Mouse (Mus musculus) bone marrow, adult 2 months (tissue): Measurements from ENCODE around the gene Prkd1. TPM values are rescaled to one million over a fixed set of nuclear protein-coding genes. Genes with fewer than 3 reads are reported as not detected.
"Not testable (repeated sequence)": the region's sequence is repeated elsewhere in the genome, so short reads cannot be mapped to it uniquely, and the experiment has no call there.

ENCODE experiments used
- H3K27ac ChIP-seq: fragments of 200-500 bp; 2 replicates; pipeline ENCODE4 v1.5.1; 2012; ENCODE audit warnings: low read depth, mild to moderate bottlenecking, control low read depth, inconsistent platforms, low read length; ENCODE audit not compliant: control insufficient read depth, poor library complexity, insufficient read depth
- H3K4me1 ChIP-seq: fragments of 200-500 bp; 2 replicates; pipeline ENCODE4 v1.6.1; 2011; ENCODE audit warnings: low read length; ENCODE audit not compliant: control insufficient read depth, insufficient read depth
- H3K4me3 ChIP-seq: fragments of 200-500 bp; replicated peaks from 2 replicates; pipeline ENCODE3; 2011; ENCODE audit warnings: mild to moderate bottlenecking, low read depth, low read length, control low read depth; ENCODE audit not compliant: control insufficient read depth
- CTCF ChIP-seq: fragments of 200-500 bp; IDR thresholded peaks from 2 replicates; pipeline ENCODE4 v1.5.1; 2011; ENCODE audit warnings: low read length, control low read depth; ENCODE audit not compliant: control insufficient read depth, insufficient read depth
- POLR2A ChIP-seq: fragments of 200-500 bp; IDR thresholded peaks from 2 replicates; pipeline ENCODE4 v1.6.1; 2011; ENCODE audit warnings: low read depth, mild to moderate bottlenecking, control low read depth, low read length, borderline replicate concordance; ENCODE audit not compliant: control insufficient read depth
- WGBS: fragments of 180-500 bp; shearing (Covaris S2); methylation state at CpG from one replicate; pipeline ENCODE4 v1.1.7; 2018; 5-methylcytosine and 5-hydroxymethylcytosine counted together
- polyA plus RNA-seq: library from polyadenylated mRNA; stranded (reverse); fragments of >200 nt; gene quantifications from 2 replicates; pipeline ENCODE4 v1.2.4, GENCODE M21; 2011; ENCODE audit warnings: low replicate concordance; ENCODE audit not compliant: missing spikeins, insufficient read depth, insufficient read length

The Prkd1 gene
- polyA plus RNA-seq = 0.55 TPM in 1 of 2 replicates, not detected in the other

DNA sequence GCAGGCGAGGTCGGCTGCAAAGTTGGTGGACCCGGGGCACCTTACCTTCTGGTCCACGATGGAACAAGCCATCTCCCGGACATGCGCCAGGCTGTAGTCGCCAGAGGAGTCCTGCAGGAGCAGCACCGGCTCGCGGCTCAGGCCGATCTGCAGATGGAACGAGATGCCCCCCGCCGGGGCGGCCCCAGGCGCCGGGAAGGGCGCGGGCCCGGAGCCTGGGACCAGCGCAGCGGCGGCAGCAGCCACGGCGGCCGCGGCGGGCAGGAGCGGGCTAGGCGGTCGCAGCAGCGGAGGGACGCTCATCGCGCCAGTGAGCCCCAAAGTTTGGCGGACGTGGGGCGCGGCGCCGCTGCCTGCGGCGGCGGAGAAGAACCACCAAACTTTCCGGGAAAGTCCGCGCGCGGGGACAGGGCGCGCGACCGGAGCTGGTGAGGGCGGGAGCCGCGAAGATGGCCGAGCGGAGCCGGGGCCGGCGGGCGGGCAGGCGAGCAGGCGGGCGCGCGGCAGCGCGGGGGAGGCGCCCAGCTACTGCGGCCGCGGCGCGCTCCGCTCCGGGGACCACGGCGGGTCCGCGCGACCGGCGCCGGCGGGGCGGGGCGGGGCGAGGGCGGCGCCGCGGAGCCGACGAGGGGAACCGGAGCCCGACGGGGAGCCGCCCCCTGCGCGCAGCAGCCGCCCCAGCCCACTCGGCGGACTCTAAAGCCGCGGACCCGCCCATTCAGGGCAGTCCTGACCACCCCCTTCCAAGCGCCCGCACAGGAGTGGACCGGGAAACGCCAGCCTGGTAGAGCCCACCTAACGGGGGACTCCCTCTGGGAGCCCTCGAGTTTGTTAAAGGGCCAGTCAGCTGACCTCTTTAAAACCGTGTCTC lies at the start of gene Prkd1:
Gene Prkd1 (minus strand): TSS at position 428 of the 871 bp plus-strand sequence.
- no peak within 1 kb of the TSS; the same call in 1 of the 2 replicates for H3K27ac ChIP-seq
- no peaks in the 10 kb centered on the region for H3K4me1 ChIP-seq
- TF ChIP-seq POLR2A = no peak
- H3K4me3 ChIP-seq = no peak within 1 kb of the TSS
- 1% methylated on average over 108 of the region's 114 CpGs for WGBS

DNA sequence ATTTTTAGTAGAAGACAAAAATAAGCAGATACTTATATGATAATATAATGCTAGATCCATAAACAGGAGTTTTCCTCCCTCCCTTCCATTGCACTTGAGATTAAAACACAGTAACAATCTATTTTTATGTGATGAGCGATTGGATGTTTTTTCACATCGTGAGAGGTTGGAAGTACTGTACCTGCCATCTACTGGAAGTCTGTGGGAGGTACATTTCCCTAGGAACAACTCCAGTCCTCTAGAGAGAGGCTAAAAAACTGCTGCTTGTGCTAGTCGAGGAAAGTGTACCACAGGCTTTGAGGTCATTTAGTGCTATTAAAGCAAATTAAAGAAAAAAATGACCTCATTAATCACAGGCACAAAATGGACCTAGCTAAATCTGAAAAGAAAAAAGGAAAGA lies 48.6 kb upstream of the Prkd1 start:
- Histone ChIP-seq H3K4me3 (no peak overlapping the region), H3K4me1 (no peaks in the 10 kb centered on the region), H3K27ac (no peak overlapping the region)
- no peak for TF ChIP-seq CTCF
- no peak for TF ChIP-seq POLR2A
- WGBS = 16% methylated on average over 3 of the region's 3 CpGs

DNA sequence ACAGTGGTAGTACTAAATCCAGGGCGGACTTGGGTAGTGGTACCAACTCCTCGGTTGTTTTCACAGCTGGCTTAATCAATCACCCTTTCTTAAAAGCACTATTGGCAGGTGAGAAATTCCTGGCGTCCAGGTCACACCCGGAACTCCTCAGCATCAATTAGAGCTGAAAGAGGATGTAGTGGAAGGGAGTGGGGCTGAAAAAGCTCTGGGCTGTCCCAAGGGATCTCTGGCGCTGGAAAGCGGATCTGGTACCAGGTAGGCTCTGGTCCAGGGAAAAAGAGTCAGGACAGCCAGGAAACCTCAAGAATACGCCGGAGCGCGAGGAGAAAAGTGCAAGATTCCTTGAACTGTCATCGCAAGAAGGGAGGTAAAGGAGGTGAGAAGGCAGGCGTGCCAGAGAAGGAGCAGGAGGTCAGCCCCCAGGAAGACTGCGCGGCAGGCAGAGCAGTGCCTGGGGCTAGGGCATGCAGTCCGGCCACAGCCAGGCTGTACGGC lies 675 bp downstream of the Prkd1 start:
- Histone ChIP-seq H3K4me3 (no peak overlapping the region), H3K27ac (no peak overlapping the region), H3K4me1 (no peaks in the 10 kb centered on the region)
- WGBS = 7% methylated on average over 16 of the region's 16 CpGs
- no peak for TF ChIP-seq POLR2A
- no peak for TF ChIP-seq CTCF

DNA sequence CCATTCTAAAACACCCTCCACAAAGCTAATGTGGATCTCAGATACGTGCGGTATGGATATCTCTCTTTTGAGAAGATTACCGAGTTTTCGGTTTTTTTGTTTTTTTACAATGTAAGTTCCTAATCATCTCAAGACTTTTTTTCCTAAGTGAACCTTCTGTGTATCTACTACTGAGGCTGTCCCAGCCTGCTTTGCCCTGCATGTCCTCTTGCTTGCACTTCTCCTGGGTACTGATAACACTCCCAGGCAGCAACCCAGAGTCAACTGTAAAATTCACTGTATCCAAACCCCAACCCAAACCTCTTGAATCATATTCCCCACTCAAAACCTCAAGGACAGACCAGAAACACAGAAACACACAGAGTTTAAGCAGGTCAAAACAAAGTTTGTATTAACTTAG lies 2.0 kb downstream of the Prkd1 start:
- no peak overlapping the region for H3K27ac ChIP-seq
- no peak overlapping the region for H3K4me3 ChIP-seq
- TF ChIP-seq CTCF = no peak
- no peak for TF ChIP-seq POLR2A
- WGBS = 95% methylated on average over 4 of the region's 4 CpGs
- H3K4me1 ChIP-seq = no peaks in the 10 kb centered on the region

DNA sequence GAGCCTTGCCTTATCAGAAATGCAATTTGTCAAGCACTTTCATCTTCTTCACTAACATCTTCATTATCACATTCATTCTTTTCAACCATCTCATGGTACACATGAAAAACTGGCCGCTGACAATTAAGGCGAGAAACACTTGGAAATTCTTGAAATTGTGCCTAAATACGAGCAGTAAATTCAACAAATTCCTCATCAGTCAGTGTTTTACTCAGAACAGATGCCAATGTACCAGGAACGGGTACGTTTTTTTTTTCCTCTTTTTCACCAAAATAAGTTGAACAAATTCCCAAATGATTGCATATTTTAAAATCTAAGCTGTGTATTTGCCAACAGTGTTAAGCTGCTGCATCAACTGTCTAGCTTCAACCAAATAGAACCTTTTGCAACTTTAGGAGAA lies 6.2 kb downstream of the Prkd1 start:
- H3K4me1 ChIP-seq = no peaks in the 10 kb centered on the region
- no peak overlapping the region for H3K4me3 ChIP-seq
- TF ChIP-seq CTCF (no peak), POLR2A (no peak)
- H3K27ac ChIP-seq = no peak overlapping the region
- WGBS = 72% methylated on average over 5 of the region's 5 CpGs

DNA sequence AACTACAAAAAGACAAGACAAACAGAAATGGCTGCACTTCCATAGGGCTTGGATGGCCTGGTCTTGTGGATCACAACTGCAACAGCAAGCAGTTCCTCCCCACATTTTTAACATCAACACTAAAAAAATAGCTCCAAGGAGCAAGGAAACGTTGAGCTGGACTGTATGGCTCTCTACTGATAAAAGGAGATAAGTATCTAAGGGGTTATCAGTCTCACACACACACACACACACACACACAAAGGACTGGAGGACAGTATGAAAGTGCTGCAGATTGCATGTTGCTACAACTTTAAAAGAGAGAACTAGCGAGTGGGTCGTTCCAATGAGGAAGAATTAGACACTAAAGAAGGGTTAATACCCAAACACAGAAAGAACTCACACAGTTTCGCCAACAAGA lies 8.7 kb downstream of the Prkd1 start:
- TF ChIP-seq CTCF = no peak
- TF ChIP-seq POLR2A = no peak
- Histone ChIP-seq H3K27ac (no peak overlapping the region), H3K4me3 (no peak overlapping the region), H3K4me1 (no peaks in the 10 kb centered on the region)
- WGBS = 43% methylated on average over 4 of the region's 4 CpGs

DNA sequence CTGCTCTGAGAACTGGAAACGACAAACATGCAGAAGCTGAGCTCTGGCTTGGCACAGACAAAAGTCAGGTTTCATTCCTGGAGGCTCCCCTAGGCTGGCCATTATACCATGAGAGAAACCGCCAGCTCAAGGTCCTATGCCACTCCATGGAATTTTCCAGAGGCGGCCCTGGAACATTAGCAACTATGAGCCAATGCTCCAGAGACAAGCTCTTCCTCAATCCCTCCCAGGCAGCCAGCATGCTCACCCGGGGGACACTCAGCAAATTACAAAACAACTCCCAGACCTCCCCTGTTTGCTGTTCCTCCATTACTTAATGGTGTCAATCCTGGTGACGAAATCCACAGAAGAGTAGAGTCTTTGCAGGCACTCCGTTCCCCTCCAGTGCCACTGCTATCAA lies 14.5 kb downstream of the Prkd1 start:
- 61% methylated on average over 6 of the region's 6 CpGs for WGBS
- no peak overlapping the region for H3K4me3 ChIP-seq
- no peaks in the 10 kb centered on the region for H3K4me1 ChIP-seq
- H3K27ac ChIP-seq = no peak overlapping the region
- TF ChIP-seq POLR2A = no peak

DNA sequence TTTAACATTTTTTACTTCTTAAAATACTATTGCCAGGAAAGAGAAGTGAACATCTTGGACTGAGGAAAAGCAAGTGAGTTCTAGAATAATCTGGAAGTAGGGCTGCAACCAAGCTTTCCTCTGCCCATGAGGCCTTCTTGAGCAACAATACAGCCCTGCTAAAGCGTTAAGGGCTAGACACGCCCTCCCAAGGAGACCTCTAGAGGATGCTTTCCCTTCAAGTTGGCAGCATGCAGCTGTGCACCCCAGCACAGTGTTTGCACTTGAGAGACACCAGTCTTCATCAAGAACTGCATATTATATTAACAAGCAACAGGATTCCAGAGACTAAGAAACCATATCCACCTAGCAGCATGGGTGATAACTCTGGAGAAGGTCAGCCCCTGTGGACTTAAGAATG lies 22.8 kb downstream of the Prkd1 start:
- not testable (repeated sequence) for H3K27ac ChIP-seq
- 72% methylated on average over 2 of the region's 2 CpGs for WGBS

DNA sequence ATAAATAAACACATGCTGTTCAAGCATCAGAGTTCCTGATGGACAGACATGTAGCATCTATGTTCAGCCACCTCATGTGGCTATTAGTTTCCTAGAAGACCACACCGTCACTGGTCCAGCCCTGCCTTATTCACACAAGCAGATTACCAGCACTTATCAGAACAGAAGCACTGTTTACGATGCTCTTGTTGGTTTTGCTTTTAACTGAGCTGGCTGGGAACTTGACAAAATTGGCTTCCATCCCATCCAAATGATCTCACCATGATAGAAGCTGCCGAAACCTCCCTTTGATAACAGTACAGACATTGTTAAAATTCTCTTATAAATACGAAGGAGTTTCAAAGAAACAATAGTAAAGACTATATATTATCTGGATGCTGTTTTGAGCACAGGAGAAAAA lies 24.7 kb downstream of the Prkd1 start:
- WGBS = 72% methylated on average over 4 of the region's 4 CpGs

More for the DNA sequence above, 22.8 kb downstream of the Prkd1 start:
- not testable (repeated sequence) for H3K4me1 ChIP-seq, H3K4me3 ChIP-seq

More for the DNA sequence above, 24.7 kb downstream of the Prkd1 start:
- TF ChIP-seq CTCF (no peak), POLR2A (no peak)
- H3K4me3 ChIP-seq = no peak overlapping the region
- no peaks in the 10 kb centered on the region for H3K4me1 ChIP-seq
- H3K27ac ChIP-seq = no peak overlapping the region
